Mouse (Mus musculus): ENCODE measurements at regions not wholly inside any gene's neighbourhood (a gene's known extent, or its start where the extent isn't known, plus 50 kb on each side); places are given as distances from the start of the nearest gene placed in this dataset.

DNA sequence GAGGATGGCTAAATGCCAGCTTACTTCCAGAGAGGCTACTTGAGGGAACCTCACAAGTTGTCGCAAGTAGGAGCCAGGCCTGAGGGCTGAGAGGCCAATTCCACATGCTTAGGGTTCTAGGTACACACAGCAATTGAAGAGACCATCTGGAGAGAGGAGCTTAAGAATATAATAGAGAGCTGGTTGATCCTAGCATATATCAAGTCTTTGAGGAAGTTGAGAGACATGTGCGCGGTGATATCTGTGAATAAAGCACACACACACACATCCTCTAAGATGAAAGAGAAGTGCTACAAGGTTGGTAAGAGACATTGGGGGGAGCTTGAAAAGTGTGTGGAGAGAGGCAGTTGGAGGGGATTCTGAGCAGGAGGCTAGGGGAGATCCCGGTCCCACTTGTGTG is 189.5 kb downstream of the Zfp462 start:
- H3K27ac ChIP-seq (ENCODE audit: low read length): no peak overlapping the region
- ATAC-seq (replicated peaks; ENCODE audit: extremely low read depth, insufficient read depth, low FRiP score): no peak
- H3K4me2 ChIP-seq (ENCODE audit: low read depth, low read length): no peak overlapping the region
- 0 out of 2 replicates have a peak, but pooled peaks cover 2% of the 10 kb centered on the region for H3K4me1 ChIP-seq (ENCODE audit: control insufficient read depth, insufficient read depth, low read length)
- H3K9me3 ChIP-seq (replicated peaks; ENCODE audit: control insufficient read depth, low read length): no peaks in the 10 kb centered on the region
- H3K36me3 ChIP-seq (ENCODE audit: control insufficient read depth, insufficient read depth): no peaks in the 10 kb centered on the region
- no peak overlapping the region for H3K4me3 ChIP-seq (ENCODE audit: low read length)
- 91% methylated on average over 4 of the region's 4 CpGs for WGBS
- no peak overlapping the region for H3K9ac ChIP-seq (ENCODE audit: low read length)
- no peaks in the 10 kb centered on the region for H3K27me3 ChIP-seq (ENCODE audit: control insufficient read depth, insufficient read depth, low read length)

DNA sequence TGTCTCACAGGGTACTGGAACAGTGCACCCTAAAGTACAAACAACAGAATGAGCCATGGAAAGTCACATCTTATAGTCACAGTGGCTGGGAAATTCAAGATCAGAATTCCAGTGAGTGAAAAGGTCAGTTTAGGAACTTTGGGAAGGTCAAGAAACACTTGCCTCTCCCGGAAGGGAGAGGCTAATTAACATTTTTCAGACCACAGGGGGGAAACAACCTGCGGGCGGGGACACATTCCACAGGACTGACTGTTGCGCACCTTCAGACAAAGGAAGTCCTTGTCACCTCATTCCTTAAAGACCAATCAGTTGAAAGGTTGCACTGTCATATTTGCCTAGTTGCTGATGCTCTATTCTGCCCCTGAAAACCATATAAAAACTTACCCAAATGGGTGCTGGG is 189.9 kb downstream of the Zfp462 start:
- H3K9me3 ChIP-seq (replicated peaks; ENCODE audit: control insufficient read depth, low read length): no peaks in the 10 kb centered on the region
- H3K4me3 ChIP-seq (ENCODE audit: low read length): no peak overlapping the region
- H3K36me3 ChIP-seq (ENCODE audit: control insufficient read depth, insufficient read depth): no peaks in the 10 kb centered on the region
- 0 out of 2 replicates have a peak, but pooled peaks cover 2% of the 10 kb centered on the region for H3K4me1 ChIP-seq (ENCODE audit: control insufficient read depth, insufficient read depth, low read length)
- H3K27me3 ChIP-seq (ENCODE audit: control insufficient read depth, insufficient read depth, low read length): no peaks in the 10 kb centered on the region
- WGBS: 71% methylated on average over 4 of the region's 4 CpGs
- H3K4me2 ChIP-seq (ENCODE audit: low read depth, low read length): no peak overlapping the region
- H3K9ac ChIP-seq (ENCODE audit: low read length): no peak overlapping the region
- H3K27ac ChIP-seq (ENCODE audit: low read length): no peak overlapping the region
- ATAC-seq (replicated peaks; ENCODE audit: extremely low read depth, insufficient read depth, low FRiP score): no peak

DNA sequence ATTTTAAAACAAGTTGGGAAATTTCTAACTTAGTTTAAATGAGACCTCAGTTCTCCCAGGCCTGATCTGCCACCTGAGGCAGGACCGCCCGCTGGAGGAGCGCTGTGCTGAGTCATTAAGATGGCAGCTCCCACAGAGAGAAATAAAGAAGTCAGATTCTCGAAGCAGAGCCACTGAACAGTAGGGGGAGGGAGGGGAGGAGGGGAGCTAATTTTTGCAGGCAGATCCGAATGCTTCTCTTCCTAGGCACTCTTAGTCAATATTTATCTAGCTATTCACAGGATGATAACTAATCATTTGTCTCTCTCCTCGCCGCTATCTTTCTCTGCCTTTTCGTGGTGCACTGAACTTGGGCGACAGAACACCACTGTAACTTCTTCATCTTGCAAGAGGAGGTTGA is 191.4 kb downstream of the Zfp462 start:
- H3K4me2 ChIP-seq (ENCODE audit: low read depth, low read length): no peak overlapping the region
- H3K9ac ChIP-seq (ENCODE audit: low read length): no peak overlapping the region
- WGBS: 20% methylated on average over 9 of the region's 9 CpGs
- H3K27ac ChIP-seq (ENCODE audit: low read length): no peak overlapping the region
- no peak overlapping the region for H3K4me3 ChIP-seq (ENCODE audit: low read length)
- H3K9me3 ChIP-seq (replicated peaks; ENCODE audit: control insufficient read depth, low read length): no peaks in the 10 kb centered on the region
- H3K36me3 ChIP-seq (ENCODE audit: control insufficient read depth, insufficient read depth): no peaks in the 10 kb centered on the region
- 0 out of 2 replicates have a peak, but pooled peaks cover 2% of the 10 kb centered on the region for H3K4me1 ChIP-seq (ENCODE audit: control insufficient read depth, insufficient read depth, low read length)
- ATAC-seq (replicated peaks; ENCODE audit: extremely low read depth, insufficient read depth, low FRiP score): no peak
- H3K27me3 ChIP-seq (ENCODE audit: control insufficient read depth, insufficient read depth, low read length): no peaks in the 10 kb centered on the region

DNA sequence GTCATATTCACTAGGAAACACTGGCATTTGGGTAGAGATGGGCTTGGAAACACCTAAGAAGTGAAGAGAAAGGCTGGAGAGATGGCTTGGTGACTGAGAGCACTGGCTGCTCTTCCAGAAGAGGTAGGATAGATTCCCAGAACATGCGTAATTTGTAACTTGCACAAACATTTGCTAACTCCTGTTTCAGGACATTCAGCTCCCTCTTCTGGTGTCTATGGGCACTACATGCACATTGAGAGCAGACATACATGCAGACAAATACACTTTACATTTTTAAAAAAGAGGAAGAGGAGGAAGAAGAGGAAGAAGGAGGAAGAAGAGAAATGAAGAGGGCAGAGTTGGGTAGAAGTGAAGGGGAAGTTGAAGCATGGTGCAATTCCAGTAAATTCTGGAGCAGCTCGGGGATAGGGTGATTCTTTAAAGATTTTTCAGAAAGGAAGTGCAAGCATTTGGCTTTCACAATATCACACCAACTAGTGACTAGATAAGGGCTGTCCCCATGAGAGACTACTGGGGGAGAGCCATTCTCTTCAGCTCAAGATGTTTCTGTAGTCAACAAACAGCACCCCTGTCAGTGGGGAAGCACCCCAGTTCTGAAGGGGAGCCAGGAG is 193.0 kb downstream of the Zfp462 start:
- ATAC-seq (replicated peaks; ENCODE audit: extremely low read depth, insufficient read depth, low FRiP score): no peak
- H3K9ac ChIP-seq (ENCODE audit: low read length): no peak overlapping the region
- H3K9me3 ChIP-seq (replicated peaks; ENCODE audit: control insufficient read depth, low read length): no peaks in the 10 kb centered on the region
- H3K36me3 ChIP-seq (ENCODE audit: control insufficient read depth, insufficient read depth): no peaks in the 10 kb centered on the region
- no peaks in the 10 kb centered on the region for H3K27me3 ChIP-seq (ENCODE audit: control insufficient read depth, insufficient read depth, low read length)
- no peak overlapping the region for H3K27ac ChIP-seq (ENCODE audit: low read length)
- peaks cover 11% of the 10 kb centered on the region; the same call in 1 of the 2 replicates for H3K4me1 ChIP-seq (ENCODE audit: control insufficient read depth, insufficient read depth, low read length)
- 84% methylated on average over 2 of the region's 2 CpGs for WGBS
- no peak overlapping the region for H3K4me2 ChIP-seq (ENCODE audit: low read depth, low read length)
- no peak overlapping the region for H3K4me3 ChIP-seq (ENCODE audit: low read length)

DNA sequence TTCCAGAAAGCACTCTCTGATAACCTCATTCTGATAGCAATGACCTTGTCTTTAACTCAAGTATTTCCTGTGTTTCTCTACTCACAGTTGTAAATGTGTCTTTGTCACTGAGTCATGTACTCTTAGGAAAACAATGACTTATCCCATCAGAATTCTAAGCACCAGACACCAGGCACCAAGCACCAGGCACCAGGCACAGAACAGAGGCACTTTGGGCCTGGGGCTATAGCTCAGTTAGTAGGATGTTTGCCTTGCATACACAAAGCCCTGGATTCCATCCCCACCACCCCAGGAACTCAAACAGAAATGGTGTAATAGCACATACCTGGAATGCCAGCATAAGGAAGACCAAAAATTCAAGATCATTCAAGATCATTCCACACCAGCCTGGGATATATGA is 196.5 kb downstream of the Zfp462 start:
- no peak for ATAC-seq (replicated peaks; ENCODE audit: extremely low read depth, insufficient read depth, low FRiP score)
- Histone ChIP-seq H3K36me3 (ENCODE audit: control insufficient read depth, insufficient read depth) (no peaks in the 10 kb centered on the region), H3K9me3 (replicated peaks; ENCODE audit: control insufficient read depth, low read length) (no peaks in the 10 kb centered on the region), H3K4me1 (ENCODE audit: control insufficient read depth, insufficient read depth, low read length) (peaks cover 9% of the 10 kb centered on the region; the same call in 1 of the 2 replicates), H3K27me3 (ENCODE audit: control insufficient read depth, insufficient read depth, low read length) (no peaks in the 10 kb centered on the region), H3K9ac (ENCODE audit: low read length) (no peak overlapping the region), H3K4me3 (ENCODE audit: low read length) (no peak overlapping the region), H3K4me2 (ENCODE audit: low read depth, low read length) (no peak overlapping the region), H3K27ac (ENCODE audit: low read length) (no peak overlapping the region)

DNA sequence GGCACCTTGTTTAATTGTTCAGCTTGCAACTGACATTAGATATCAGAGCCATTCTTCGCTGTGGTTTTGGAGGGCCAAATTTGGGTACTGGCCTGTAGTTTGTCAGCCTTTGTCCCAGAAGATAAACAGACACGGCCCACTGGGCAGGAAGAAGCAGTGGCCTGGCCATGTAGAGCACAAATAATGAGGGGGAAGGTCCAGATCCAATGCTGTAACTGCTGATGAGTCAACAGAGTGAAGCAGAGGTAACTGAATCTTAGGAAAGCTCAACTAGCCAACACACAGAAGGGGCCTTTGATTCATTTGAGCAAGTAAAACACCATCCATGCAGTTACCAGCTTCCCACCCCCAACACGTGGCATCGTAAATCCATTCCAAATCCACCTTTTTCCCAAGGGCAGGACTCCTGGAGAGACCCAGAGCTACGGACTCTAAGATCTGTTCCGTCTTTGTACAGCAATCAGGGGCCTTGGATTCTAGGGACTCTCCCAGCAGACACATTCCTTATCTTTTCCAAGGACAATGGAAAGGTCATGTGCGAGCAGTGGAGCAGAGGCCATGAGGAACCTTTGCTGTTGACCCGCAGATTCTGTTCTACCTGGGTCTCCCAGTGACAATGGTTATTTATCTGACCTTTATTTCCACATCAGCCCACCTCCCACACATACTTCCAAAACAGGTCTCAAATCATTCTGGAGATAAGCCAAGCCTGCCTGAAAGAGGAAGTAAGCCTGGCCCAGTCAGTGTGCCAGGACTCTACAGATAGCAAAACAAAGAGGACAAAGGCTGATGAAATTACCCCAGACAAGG is 197.3 kb downstream of the Zfp462 start:
- no peak overlapping the region for H3K4me3 ChIP-seq (ENCODE audit: low read length)
- peaks cover 8% of the 10 kb centered on the region; the same call in 1 of the 2 replicates for H3K4me1 ChIP-seq (ENCODE audit: control insufficient read depth, insufficient read depth, low read length)
- 52% methylated on average over 8 of the region's 8 CpGs for WGBS
- ATAC-seq (replicated peaks; ENCODE audit: extremely low read depth, insufficient read depth, low FRiP score): peak; percentile 75
- peak overlapping the region; percentile 28 for H3K27ac ChIP-seq (ENCODE audit: low read length)
- no peak overlapping the region for H3K4me2 ChIP-seq (ENCODE audit: low read depth, low read length)
- H3K9ac ChIP-seq (ENCODE audit: low read length): no peak overlapping the region
- H3K27me3 ChIP-seq (ENCODE audit: control insufficient read depth, insufficient read depth, low read length): no peaks in the 10 kb centered on the region
- H3K9me3 ChIP-seq (replicated peaks; ENCODE audit: control insufficient read depth, low read length): no peaks in the 10 kb centered on the region
- no peaks in the 10 kb centered on the region for H3K36me3 ChIP-seq (ENCODE audit: control insufficient read depth, insufficient read depth)

DNA sequence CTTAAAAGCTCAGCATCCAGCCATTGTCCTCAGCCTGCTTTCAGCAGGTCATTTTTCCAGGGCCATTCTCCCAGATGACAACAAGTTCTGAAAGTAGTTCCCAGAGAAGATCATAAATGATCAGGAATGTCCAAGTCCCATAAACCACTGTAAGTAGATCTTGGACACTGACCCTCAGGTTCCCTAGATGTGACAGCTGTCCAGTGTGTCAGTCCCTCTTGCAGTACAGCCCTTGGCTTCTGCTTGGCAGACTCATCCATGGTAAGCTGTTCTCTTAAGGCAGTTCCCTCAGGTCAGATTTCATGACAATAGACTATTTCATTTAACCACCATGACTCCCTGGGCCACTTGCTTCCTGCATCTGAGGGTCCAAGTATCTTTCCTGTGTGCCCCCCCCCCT is 198.6 kb downstream of the Zfp462 start:
- H3K27me3 ChIP-seq (ENCODE audit: control insufficient read depth, insufficient read depth, low read length): no peaks in the 10 kb centered on the region
- no peak overlapping the region for H3K4me2 ChIP-seq (ENCODE audit: low read depth, low read length)
- no peak overlapping the region for H3K27ac ChIP-seq (ENCODE audit: low read length)
- peaks cover 8% of the 10 kb centered on the region; the same call in 1 of the 2 replicates for H3K4me1 ChIP-seq (ENCODE audit: control insufficient read depth, insufficient read depth, low read length)
- H3K36me3 ChIP-seq (ENCODE audit: control insufficient read depth, insufficient read depth): no peaks in the 10 kb centered on the region
- ATAC-seq (replicated peaks; ENCODE audit: extremely low read depth, insufficient read depth, low FRiP score): no peak
- no peak overlapping the region for H3K4me3 ChIP-seq (ENCODE audit: low read length)
- no peak overlapping the region for H3K9ac ChIP-seq (ENCODE audit: low read length)
- H3K9me3 ChIP-seq (replicated peaks; ENCODE audit: control insufficient read depth, low read length): no peaks in the 10 kb centered on the region

DNA sequence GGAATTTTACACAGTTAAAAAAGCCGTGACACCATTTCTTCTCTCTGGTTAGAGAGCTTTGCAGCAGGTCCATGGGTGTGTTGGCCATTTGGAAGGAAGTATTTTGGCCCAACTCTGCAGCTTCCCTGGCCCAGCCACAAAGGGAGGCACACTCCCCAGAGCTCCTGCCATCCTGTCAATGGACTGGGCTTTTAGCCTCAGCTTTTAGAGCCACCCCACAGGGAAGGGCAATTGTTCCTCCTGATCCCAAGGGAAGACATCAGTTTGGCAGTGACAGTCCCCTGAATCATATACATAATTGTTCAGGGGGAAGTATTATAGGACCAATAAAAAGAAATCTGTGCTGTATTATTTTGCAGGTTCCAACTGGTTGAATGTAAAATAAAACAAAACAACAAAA is 200.1 kb downstream of the Zfp462 start:
- no peak overlapping the region for H3K9ac ChIP-seq (ENCODE audit: low read length)
- H3K4me3 ChIP-seq (ENCODE audit: low read length): no peak overlapping the region
- peaks cover 8% of the 10 kb centered on the region; the same call in 1 of the 2 replicates for H3K4me1 ChIP-seq (ENCODE audit: control insufficient read depth, insufficient read depth, low read length)
- 82% methylated on average over 1 of the region's 1 CpGs for WGBS
- no peak overlapping the region for H3K27ac ChIP-seq (ENCODE audit: low read length)
- no peaks in the 10 kb centered on the region for H3K27me3 ChIP-seq (ENCODE audit: control insufficient read depth, insufficient read depth, low read length)
- ATAC-seq (replicated peaks; ENCODE audit: extremely low read depth, insufficient read depth, low FRiP score): no peak
- no peak overlapping the region for H3K4me2 ChIP-seq (ENCODE audit: low read depth, low read length)
- no peaks in the 10 kb centered on the region for H3K9me3 ChIP-seq (replicated peaks; ENCODE audit: control insufficient read depth, low read length)
- no peaks in the 10 kb centered on the region for H3K36me3 ChIP-seq (ENCODE audit: control insufficient read depth, insufficient read depth)

DNA sequence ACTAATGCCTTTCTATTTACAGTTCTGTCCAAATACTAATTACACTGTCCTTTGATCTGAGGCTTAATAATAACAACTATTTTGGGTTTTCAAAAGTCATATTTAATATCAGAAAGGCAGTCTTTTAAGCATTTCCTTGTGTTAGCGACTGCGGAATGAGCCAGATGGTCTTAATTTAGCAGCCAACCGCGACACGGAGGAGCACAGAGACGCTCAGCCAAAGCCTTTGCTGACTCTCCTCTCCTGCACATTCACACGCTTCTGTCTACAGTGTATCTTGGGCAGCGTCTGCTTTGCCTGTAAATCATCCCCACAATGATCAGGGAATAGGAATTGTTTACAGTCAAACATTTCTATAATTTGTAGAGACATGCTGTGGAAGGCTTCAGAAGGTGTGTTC is 201.1 kb downstream of the Zfp462 start:
- no peak overlapping the region for H3K4me3 ChIP-seq (ENCODE audit: low read length)
- no peaks in the 10 kb centered on the region for H3K36me3 ChIP-seq (ENCODE audit: control insufficient read depth, insufficient read depth)
- H3K9ac ChIP-seq (ENCODE audit: low read length): no peak overlapping the region
- H3K27me3 ChIP-seq (ENCODE audit: control insufficient read depth, insufficient read depth, low read length): no peaks in the 10 kb centered on the region
- no peak for ATAC-seq (replicated peaks; ENCODE audit: extremely low read depth, insufficient read depth, low FRiP score)
- H3K4me2 ChIP-seq (ENCODE audit: low read depth, low read length): no peak overlapping the region
- no peaks in the 10 kb centered on the region for H3K9me3 ChIP-seq (replicated peaks; ENCODE audit: control insufficient read depth, low read length)
- H3K27ac ChIP-seq (ENCODE audit: low read length): no peak overlapping the region
- WGBS: 47% methylated on average over 8 of the region's 8 CpGs
- H3K4me1 ChIP-seq (ENCODE audit: control insufficient read depth, insufficient read depth, low read length): peaks cover 8% of the 10 kb centered on the region; the same call in 1 of the 2 replicates

Data from heart, embryonic 16.5 days (tissue).